Mouse (Mus musculus): ENCODE results near the gene Atp13a2. TPM values are rescaled to one million over a fixed set of nuclear protein-coding genes. Genes with fewer than 3 reads are reported as not detected.
A peak's percentile ranks its signal among the peaks of the same experiment; 100 is the strongest.

The Atp13a2 gene
- polyA plus RNA-seq, 1 experiment from 2014 or later: 10.9 TPM

DNA sequence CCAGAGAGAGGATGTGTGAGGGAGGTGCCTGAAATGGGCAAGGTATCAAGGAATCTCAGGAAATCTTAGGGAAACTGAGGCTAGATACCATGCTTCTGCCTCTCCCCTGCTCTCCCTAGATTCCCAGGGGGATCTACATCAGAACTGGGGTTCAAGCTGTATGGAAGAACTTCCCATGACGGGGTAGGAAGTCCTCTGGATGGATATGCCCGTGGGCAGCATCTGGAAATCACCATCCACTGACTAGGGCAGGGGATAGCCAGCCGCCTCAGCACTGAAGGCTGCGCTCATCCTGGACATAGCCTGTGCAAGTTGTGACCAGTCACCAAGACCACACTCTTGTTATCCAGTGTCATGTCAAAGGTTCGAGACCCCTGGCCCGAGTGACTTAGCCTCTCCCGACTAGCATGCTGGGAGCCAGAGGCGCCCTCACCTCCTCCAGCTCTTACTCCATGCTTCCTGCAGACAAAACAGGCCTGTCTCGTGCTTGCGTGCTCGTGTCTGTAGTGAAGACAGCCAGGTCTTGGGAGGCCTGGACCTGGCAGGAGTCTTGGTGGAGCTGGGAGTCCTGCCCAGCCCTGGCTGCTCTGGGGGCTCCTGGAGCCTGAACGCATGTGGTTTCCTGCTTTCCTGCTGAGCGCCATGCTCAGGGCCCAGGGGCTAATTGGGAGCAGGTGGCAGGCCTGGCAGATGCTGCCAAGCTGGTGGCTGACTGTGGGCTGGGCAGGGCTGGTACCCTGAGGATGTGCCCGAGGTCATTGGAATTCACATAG lies 25.1 kb downstream of the Atp13a2 start:
- H3K9me3 ChIP-seq (ENCODE audit: control insufficient read depth): no peaks in the 10 kb centered on the region
- peak overlapping the region; percentile 70 for H3K4me2 ChIP-seq (replicated peaks; ENCODE audit: low read depth)
- 59% methylated on average over 14 of the region's 14 CpGs for WGBS
- no peak for ATAC-seq
- peaks cover 5% of the 10 kb centered on the region; the same call in 1 of the 2 replicates for H3K27me3 ChIP-seq (replicated peaks; ENCODE audit: control insufficient read depth, insufficient read depth, low read length)
- H3K4me3 ChIP-seq (ENCODE audit: low read depth, low read length): peak overlapping the region; percentile 54
- peaks cover 13% of the 10 kb centered on the region; the same call in 1 of the 2 replicates for H3K36me3 ChIP-seq (ENCODE audit: control insufficient read depth, insufficient read depth)
- no peak for TF ChIP-seq CTCF (IDR thresholded peaks at IDR 0.05; ENCODE audit: low read depth)
- no peak overlapping the region for H3K27ac ChIP-seq (ENCODE audit: low read depth, low read length)
- 0 out of 2 replicates have a peak, but pooled peaks cover 4% of the 10 kb centered on the region for H3K4me1 ChIP-seq (replicated peaks; ENCODE audit: control insufficient read depth, insufficient read depth, low read length)
- peak overlapping the region; percentile 69 for H3K9ac ChIP-seq (ENCODE audit: low read depth, low read length)

DNA sequence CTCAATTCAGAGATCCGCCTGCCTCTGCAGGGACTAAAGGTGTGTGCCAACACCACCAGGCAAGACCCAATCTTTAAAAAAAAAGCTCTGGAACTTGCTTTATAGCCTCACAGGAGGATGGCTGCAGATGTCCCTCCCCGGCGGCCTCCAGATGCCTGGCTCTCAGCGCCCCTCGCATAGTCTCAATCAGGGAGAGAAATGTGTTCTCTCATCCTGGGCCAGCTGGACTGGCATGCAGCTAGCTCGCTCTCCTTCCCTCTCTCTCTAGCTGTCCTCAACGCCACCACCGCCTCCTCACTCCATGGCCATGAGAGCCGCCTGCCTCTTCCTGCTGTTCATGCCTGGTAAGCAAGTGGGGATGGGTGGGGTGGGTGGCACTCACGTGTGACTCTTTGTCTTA lies 25.9 kb downstream of the Atp13a2 start:
- Histone ChIP-seq H3K4me1 (replicated peaks; ENCODE audit: control insufficient read depth, insufficient read depth, low read length) (0 out of 2 replicates have a peak, but pooled peaks cover 4% of the 10 kb centered on the region), H3K36me3 (ENCODE audit: control insufficient read depth, insufficient read depth) (peaks cover 7% of the 10 kb centered on the region; the same call in 1 of the 2 replicates), H3K9me3 (ENCODE audit: control insufficient read depth) (no peaks in the 10 kb centered on the region), H3K9ac (ENCODE audit: low read depth, low read length) (no peak overlapping the region), H3K27ac (ENCODE audit: low read depth, low read length) (no peak overlapping the region; the same call in 1 of the 2 replicates), H3K27me3 (replicated peaks; ENCODE audit: control insufficient read depth, insufficient read depth, low read length) (peaks cover 5% of the 10 kb centered on the region; the same call in 1 of the 2 replicates), H3K4me3 (ENCODE audit: low read depth, low read length) (no peak overlapping the region), H3K4me2 (replicated peaks; ENCODE audit: low read depth) (no peak overlapping the region)
- WGBS: 63% methylated on average over 10 of the region's 10 CpGs
- no peak for TF ChIP-seq CTCF (IDR thresholded peaks at IDR 0.05; ENCODE audit: low read depth)
- ATAC-seq: no peak

DNA sequence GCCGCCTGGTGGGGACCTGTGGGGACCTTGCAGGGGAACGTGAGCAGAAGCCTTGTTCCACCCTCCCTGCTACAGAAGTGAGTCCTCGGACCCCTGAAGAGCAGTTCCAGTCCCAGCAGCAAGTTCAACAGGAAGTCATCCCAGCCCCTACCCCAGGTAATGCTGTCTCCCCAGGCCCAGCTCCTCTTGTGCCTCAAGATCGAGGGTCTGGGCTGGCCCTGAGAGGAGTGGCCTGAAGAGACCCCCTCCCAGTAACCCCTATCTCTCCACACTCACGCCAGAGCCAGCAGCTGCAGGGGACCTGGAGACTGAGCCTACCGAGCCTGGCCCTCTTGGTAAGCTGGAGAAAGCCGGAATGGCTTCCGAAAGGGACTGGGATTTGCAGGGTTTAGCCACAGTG lies 27.4 kb downstream of the Atp13a2 start:
- TF ChIP-seq CTCF (IDR thresholded peaks at IDR 0.05; ENCODE audit: low read depth): no peak
- no peak overlapping the region for H3K4me3 ChIP-seq (ENCODE audit: low read depth, low read length)
- H3K9me3 ChIP-seq (ENCODE audit: control insufficient read depth): no peaks in the 10 kb centered on the region
- 0 out of 2 replicates have a peak, but pooled peaks cover 4% of the 10 kb centered on the region for H3K4me1 ChIP-seq (replicated peaks; ENCODE audit: control insufficient read depth, insufficient read depth, low read length)
- ATAC-seq: no peak
- peaks cover 7% of the 10 kb centered on the region; the same call in 1 of the 2 replicates for H3K36me3 ChIP-seq (ENCODE audit: control insufficient read depth, insufficient read depth)
- no peak overlapping the region for H3K4me2 ChIP-seq (replicated peaks; ENCODE audit: low read depth)
- no peak overlapping the region for H3K27ac ChIP-seq (ENCODE audit: low read depth, low read length)
- H3K9ac ChIP-seq (ENCODE audit: low read depth, low read length): no peak overlapping the region
- 80% methylated on average over 8 of the region's 8 CpGs for WGBS
- H3K27me3 ChIP-seq (replicated peaks; ENCODE audit: control insufficient read depth, insufficient read depth, low read length): peaks cover 5% of the 10 kb centered on the region; the same call in 1 of the 2 replicates

DNA sequence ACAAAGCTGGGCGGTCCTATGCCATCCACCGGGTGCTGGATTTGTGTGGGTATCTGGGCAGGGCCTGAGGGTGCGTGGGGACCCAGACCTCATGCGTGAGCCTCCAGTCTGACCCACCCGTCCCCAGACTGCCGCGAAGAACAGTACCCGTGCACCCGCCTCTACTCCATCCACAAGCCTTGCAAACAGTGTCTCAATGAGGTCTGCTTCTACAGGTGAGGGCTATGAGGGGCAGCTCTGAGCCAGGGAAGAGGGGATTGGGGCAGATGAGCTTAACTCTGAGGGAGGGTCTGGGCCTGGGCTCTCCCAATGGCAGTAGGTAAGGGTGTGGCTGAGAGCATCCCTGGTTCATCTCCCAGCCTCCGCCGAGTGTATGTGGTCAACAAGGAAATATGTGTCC lies 28.2 kb downstream of the Atp13a2 start:
- Histone ChIP-seq H3K9me3 (ENCODE audit: control insufficient read depth) (no peaks in the 10 kb centered on the region), H3K4me3 (ENCODE audit: low read depth, low read length) (no peak overlapping the region), H3K27me3 (replicated peaks; ENCODE audit: control insufficient read depth, insufficient read depth, low read length) (peaks cover 5% of the 10 kb centered on the region; the same call in 1 of the 2 replicates), H3K36me3 (ENCODE audit: control insufficient read depth, insufficient read depth) (peaks cover 7% of the 10 kb centered on the region; the same call in 1 of the 2 replicates), H3K27ac (ENCODE audit: low read depth, low read length) (no peak overlapping the region), H3K4me1 (replicated peaks; ENCODE audit: control insufficient read depth, insufficient read depth, low read length) (0 out of 2 replicates have a peak, but pooled peaks cover 4% of the 10 kb centered on the region), H3K4me2 (replicated peaks; ENCODE audit: low read depth) (no peak overlapping the region), H3K9ac (ENCODE audit: low read depth, low read length) (no peak overlapping the region)
- TF ChIP-seq CTCF (IDR thresholded peaks at IDR 0.05; ENCODE audit: low read depth): no peak
- WGBS: 90% methylated on average over 11 of the region's 11 CpGs
- ATAC-seq: no peak

DNA sequence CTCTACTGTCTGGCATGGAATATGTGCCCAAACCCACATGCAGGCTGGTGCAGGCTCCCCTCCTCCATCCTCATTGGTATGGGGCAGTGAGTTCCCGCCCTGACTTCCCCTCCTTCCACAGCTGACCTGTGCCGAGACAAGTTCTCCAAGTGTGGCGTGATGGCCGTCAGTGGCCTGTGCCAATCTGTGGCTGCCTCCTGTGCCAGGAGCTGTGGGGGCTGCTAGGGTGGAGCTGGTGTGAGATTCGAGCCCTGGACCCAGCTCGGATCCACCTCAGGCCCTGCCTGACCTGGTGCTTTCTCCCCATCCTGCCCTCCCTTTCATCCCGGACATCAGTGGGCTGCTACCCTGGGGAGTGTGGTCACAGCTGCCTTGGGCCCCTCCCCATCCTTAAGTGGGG lies 28.7 kb downstream of the Atp13a2 start:
- WGBS: 83% methylated on average over 7 of the region's 7 CpGs

DNA sequence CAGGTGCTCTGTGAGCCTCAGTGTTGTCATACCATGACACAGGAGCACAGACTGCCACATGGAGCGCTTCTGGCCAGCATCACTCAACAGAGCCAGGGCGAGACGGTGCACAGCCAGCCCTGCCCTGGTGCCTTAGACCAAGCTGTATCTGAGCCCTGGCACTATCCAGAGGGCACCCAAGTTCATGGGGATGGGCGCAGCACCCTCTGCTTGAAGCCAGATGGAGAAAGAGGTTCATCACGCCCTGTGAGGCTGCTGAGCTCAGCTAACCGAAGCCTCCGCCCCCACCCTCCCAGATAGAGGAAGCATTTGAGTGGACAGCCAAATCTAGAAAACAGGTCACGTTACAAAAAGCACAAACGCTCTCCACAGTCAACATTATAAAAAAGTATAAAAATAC lies 29.6 kb downstream of the Atp13a2 start:
- Histone ChIP-seq H3K4me2 (replicated peaks; ENCODE audit: low read depth) (no peak overlapping the region), H3K9ac (ENCODE audit: low read depth, low read length) (no peak overlapping the region), H3K27me3 (replicated peaks; ENCODE audit: control insufficient read depth, insufficient read depth, low read length) (no peaks in the 10 kb centered on the region), H3K27ac (ENCODE audit: low read depth, low read length) (no peak overlapping the region), H3K9me3 (ENCODE audit: control insufficient read depth) (no peaks in the 10 kb centered on the region), H3K4me3 (ENCODE audit: low read depth, low read length) (no peak overlapping the region), H3K36me3 (ENCODE audit: control insufficient read depth, insufficient read depth) (peaks cover 7% of the 10 kb centered on the region; the same call in 1 of the 2 replicates), H3K4me1 (replicated peaks; ENCODE audit: control insufficient read depth, insufficient read depth, low read length) (no peaks in the 10 kb centered on the region)
- no peak for TF ChIP-seq CTCF (IDR thresholded peaks at IDR 0.05; ENCODE audit: low read depth)
- 73% methylated on average over 9 of the region's 9 CpGs for WGBS
- ATAC-seq: no peak

More for the DNA sequence above, 28.7 kb downstream of the Atp13a2 start:
- ATAC-seq: no peak
- Histone ChIP-seq H3K27me3 (replicated peaks; ENCODE audit: control insufficient read depth, insufficient read depth, low read length) (peaks cover 2% of the 10 kb centered on the region; the same call in 1 of the 2 replicates), H3K9ac (ENCODE audit: low read depth, low read length) (no peak overlapping the region), H3K9me3 (ENCODE audit: control insufficient read depth) (no peaks in the 10 kb centered on the region), H3K27ac (ENCODE audit: low read depth, low read length) (no peak overlapping the region), H3K4me2 (replicated peaks; ENCODE audit: low read depth) (no peak overlapping the region), H3K4me3 (ENCODE audit: low read depth, low read length) (no peak overlapping the region), H3K36me3 (ENCODE audit: control insufficient read depth, insufficient read depth) (peaks cover 7% of the 10 kb centered on the region; the same call in 1 of the 2 replicates), H3K4me1 (replicated peaks; ENCODE audit: control insufficient read depth, insufficient read depth, low read length) (0 out of 2 replicates have a peak, but pooled peaks cover 2% of the 10 kb centered on the region)
- no peak for TF ChIP-seq CTCF (IDR thresholded peaks at IDR 0.05; ENCODE audit: low read depth)

Measured in intestine, postnatal 0 days (tissue).